Mouse (Mus musculus) right cerebral cortex, postnatal 10 days (tissue): Measurements from ENCODE around the gene Osbp2.

Experiments used
- DNase-seq, 2 experiments: peaks; one replicate each; pipeline ENCODE4 v3.0.0; 2021; ENCODE audit warnings: low spot score in 2 of 2

The Osbp2 gene

DNA sequence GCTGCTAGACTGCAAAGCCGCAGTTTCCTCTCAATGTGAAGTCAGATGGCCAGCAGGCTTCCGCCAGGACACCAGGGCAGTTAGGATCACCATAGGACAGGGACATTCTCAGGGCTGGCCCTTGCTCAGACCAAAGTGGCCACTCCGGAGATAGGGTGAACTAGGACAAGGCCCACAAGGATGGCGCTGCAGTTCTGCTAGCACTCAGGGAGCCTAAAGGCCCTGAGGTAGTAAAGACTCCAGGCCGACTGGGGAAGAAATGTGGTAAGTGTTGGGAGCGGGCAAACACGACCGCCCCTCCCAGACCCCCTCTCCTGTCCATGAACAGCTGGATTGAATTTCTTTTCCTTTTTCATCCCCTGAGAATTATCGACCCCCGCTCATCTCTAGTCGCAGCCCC is 102.4 kb downstream of the Osbp2 start:
- DNase-seq, result no peak

DNA sequence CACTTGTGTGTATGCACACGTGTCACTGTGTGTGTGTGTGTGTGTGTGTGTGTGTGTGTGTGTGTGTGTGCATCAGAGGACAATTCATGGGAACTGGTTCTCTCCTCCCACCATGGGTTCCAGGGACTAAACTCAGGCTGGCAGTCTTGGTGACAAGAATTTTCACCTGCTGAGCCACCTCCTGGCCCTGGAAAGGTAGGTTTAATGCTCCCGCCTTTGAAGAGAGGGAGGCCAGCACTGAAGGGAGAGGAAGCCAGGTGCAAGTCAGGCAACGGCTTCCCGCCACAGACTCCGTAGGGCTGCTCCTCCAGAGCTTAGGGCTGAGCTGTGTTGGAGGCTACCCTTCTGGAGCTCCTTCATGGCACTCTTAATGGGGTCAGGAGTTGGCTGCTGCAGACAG is 104.3 kb downstream of the Osbp2 start:
- DNase-seq, result no peak

DNA sequence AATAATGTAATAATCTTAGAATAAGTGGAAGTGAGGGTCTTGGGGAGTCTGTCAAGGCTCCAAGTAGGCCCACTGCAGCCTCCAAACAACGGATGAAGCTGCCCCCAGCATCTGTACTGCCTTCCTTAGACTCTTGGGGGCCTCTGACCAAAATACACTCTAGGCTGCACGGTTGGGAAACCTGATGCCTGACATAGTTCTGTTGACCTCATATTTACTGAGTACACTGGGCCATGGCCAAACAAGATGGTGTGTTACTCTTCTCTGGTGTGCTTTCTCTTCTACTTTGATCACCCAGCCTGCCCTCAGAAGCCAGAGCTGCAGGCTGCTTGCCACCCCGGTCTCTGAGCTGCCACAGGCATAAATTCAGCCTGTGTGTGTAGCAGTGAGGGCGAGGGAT is 108.4 kb downstream of the Osbp2 start:
- DNase-seq, result no peak

DNA sequence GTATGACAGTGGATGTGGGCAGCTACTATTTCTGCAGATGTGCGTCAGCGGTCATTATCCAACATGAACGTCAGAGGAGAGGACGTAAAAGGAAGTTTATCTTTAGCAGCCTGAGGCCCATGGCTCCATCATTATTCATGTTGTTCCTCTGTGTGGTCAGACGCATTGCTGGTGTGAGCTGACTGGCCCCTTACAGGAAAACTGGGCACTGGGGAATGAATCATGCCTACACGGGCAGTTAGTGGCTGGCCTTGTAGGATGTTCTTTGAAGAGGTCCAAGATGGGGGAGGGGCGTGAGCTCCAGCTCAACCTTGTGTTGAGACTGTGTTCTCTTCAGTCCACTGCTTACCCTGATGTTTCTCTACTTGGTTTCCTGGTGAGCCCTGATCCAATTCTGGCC is 109.0 kb downstream of the Osbp2 start:
- no peak for DNase-seq

DNA sequence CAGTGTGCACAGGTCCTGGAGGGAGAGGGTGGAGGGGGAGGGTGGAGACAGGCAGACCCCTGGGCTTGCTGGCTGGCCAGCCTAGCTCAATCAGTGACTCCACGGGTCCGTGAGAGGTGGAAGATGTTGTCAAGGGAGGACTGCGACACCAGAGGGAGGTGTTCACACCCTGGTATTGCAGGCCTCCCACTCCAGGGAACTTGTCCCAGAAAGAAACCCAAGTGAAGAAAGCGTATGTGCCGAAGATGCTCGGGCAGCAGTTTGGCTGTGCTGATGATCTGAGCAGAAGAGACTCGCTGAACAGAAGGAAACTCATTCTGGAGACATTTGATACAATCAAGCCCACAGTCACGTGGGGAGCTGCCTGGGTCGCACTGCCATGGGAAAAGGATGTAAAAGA is 109.8 kb downstream of the Osbp2 start:
- DNase-seq, result no peak

DNA sequence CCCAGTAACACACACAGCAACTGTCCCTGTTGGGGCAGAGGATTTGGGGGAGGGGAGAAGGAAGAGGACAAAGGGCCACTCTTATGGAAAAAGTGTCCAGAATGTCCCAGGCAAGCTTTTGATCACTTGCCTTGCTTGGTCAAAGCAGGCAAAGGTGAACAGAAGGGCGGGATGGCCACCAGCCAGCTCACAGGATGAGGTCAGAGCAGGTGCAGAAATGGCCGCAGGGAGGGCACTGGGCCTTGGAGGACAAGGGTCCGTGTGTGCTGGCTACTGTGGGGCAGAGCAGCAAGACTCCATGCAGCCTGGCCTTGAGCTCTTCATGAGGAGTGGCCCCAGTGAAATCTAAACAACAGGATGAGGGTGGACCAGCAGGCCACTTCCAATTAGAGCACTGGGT is 110.9 kb downstream of the Osbp2 start:
- no peak for DNase-seq

DNA sequence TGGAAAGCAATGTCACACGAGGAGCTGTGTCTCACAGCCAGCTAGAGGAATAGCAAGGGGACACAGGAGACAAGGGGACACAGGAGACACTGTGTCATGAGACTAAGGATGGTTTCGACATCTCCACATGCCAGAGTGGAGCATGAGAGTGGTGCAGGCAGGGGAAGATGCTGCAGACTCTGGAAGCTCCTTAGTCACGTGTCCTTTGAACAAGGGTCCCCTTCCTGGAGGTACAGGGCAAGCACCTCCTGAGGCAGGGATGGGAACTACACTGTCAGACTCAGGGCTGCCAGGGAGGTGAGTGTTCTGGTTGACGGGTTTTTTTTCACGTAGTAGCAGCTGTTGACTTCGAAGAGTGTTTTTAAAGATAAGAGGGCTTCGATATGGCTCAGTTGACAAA is 113.9 kb downstream of the Osbp2 start:
- no peak for DNase-seq

DNA sequence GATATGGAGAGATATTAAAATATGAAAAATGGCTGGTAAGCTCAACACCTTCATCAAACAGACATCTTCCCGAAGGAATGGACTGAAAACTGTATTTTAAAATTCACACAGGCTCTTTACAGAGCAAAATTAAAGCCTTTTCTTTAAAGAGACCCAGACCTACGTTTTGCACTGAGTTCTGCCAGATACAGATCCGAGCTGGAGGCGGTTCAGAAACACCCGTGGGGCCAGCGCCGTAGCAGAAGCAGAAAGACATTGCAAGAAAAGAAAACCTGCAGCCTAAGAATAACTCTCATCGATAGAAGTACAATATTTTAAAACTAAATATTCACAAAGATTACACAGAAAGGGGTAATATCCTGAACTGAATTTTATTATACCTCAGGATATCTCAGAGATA is 121.3 kb downstream of the Osbp2 start:
- DNase-seq, result peak in 1 of 2 experiments; percentile 60

DNA sequence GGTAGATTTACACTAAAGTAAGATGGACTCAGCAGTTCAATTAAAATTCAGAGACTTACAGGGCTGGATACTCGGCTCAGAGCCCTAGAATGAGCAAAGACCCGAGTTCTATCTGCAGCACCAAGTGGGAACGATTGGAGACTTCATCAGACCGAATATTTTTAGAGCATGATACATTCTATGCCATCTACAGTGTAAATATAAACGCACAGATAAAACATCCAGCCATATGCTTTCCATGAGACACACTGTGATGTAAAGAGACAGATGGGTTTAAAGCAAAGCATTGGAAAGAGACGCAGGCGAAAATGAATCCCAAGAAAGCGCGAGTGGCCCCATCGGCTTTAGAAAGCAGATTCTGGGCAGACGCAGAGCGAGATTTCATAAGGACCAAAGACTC is 122.5 kb downstream of the Osbp2 start:
- DNase-seq, result peak; percentile 67 to 78

DNA sequence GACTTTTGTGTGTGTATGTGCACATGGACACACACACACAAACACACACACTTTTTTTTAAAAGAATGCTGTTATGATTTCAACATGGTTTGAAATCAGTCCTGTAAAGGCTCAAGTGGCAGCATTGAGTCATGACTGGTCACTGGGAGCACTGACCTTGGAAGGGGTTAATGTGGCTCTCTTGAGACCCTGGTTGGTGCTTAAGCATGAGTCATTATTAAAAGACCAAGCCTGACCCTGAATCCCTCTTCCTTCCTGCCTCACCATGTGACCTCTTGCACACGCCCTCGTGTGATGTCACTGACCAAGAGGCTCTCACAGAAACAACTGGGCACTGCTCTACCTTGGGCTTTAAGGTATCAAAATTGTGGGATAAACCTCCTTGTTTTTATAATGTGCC is 124.9 kb downstream of the Osbp2 start:
- no peak for DNase-seq

DNA sequence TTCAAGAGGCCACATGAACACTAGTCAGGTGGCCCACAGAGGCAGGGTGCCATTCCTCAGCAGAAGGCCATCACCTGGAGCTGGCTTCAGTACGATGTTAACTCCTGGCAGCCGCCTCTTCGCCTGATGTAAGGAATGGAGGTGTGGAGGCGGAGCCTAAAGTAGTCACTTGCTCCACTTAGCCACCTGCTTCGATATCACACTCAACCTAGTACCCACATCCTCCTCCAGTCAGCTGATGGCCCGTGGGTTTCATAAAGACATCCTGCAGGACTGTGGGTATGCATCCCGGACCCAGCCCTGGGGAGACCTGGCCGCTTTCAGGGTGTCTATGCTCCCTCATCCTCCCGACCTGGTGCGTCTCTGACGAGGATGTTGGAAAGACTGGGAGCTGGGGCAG is 128.0 kb downstream of the Osbp2 start:
- DNase-seq, result no peak

DNA sequence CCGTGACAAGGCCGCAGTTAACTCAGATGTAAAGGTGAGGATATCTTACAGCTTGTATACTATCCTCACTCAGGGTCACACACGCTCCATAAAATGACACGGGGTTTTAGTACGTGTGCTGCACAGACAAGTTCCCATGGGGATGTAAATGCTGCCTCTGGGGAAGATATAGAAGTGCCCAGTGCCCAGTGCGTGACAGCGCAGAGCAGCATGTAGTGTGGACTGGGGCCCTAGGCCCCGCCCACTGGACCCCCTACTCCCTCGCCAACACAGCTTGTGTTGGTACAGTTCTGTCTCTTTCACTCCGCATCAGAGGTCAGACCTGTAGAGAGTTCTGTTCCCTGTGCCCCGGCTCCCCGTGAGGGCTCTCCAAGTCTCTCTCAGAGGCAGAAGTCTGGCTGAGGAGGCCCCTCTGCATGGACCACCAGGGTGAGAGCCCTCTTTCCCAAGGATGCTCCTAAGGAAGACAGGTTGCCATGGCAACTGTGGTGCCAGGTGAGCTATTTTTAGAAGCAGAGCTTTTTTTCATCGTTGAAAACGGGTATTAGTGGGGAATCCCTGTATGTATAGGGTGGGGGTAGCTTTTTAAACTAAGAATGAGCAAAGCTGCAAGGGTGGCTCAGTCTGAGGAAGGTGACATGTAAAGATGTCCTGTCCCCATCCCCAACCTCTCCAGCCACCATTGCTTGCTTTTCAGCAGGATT is 129.6 kb downstream of the Osbp2 start:
- no peak for DNase-seq

DNA sequence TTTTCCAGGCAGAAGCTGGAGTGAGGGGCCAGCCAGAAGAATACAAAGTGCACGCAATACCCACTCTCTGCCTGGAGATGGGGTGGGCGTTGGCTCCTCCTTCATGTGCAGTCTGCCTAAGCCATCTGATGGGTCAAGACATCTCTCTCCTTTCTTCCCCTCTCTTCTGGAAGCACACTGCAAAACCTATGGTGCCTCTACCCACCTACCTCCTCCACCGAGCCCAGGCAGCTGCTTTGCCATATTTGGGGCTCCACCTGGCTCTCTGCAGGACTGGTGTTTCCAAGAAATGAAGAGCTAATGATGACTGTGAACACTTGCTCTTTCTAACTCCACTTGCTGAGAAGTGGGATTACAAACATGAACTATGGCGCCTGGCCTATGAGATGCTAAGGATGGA is 132.2 kb downstream of the Osbp2 start:
- DNase-seq, result no peak

DNA sequence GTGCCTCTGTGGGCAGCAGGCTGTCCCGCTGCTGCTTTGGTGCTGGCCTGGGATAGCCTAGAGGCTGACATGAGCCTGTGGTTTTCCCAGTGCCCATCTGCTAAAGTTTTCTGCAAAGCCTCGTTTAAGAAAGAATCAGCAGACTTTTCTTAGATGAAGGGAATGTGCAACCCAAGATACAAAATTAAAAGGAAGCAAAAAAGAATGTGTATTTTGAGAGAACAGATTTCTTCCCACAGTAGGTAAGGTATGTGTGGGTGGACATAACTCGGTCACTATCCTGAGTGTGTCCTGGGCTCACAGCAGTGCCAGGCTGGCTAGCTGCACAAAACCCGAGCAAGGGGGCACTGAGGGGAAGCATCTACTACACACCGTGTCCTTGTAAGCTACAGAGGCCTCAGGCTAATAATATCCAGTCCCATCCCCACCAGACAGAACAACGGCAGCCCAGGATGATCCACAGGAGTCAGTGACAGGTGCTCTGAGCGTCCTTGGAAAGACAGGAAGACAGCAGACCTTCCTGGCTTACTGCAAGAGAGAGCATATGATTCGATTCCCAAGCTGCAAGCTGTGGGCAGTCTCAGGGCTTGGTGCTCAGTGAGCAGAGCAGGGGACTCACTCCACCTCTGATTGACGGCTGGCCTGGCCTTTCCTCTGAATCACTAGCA is 136.1 kb downstream of the Osbp2 start:
- no peak for DNase-seq

DNA sequence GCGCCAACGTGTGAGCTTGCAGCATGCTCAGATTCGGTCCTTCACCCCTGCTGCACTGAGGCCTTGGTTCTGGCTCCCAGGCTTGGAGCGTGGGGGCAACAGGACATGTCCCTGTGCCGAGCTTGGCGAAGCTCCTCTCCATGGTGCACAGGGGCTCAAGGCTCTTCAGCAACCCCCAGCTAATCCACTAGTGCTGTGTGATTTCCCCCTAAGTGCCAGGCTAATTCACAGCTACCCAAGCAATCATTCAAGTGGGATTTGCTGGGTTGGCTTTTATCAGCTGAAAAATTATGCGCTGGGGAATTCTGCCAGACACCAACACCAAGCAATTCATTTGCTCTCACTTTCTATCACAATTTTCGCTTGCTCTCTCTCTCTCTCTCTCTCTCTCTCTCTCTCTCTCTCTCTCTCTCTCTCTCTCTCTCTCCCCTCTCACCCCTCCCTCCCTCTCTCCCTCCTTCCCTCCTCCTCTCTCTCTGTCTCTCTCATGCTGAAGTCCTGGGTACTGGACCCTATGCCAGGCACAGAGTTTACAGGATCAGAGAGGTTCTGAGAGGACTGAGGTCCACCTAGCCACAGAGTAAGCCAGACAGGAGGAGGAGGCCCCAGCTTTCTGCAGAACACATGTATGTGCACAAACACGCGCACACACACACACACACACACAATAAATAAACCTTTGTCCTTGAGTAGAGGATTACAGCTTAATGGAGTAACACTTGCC is 138.2 kb downstream of the Osbp2 start:
- DNase-seq, result no peak

DNA sequence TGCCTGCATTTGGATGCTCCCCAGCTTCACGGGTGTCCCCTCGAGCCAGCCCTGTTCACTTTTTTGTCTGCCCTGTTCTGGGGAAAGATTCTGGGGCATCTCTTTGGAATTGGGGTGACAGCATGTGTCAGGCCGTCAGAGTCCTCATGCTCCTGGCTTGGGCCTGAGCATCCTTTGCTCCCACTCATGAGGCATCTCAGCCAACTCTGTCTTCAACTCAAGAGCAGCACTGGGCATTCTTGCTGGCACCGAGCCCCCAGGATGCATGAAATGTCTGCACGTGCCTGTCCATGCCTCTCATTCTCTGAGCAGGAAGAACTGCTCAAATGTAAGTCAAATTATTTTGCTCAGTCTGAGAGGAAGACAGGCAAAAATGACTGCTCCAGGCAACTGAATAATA is 139.0 kb downstream of the Osbp2 start:
- no peak for DNase-seq

DNA sequence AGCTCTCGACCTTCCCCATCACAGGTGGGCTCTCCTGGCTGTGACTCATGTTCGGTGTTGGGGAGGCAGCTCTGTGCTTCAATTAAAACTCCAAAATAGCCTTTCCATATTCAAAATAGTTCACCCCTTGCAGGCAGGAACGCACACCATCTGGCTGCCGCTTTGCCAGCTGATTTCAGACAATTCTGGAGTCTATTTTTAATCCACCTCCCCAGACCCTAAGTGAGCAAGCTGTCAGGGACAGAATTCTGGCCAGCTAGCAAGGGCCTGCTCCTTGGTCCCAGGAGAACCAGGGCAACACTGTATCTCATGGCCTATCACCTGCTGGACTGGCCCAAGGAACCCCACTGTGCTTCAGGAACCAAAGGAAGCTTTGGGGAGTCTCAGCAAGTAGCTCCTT is 139.8 kb downstream of the Osbp2 start:
- DNase-seq, result peak; percentile 69 to 76

DNA sequence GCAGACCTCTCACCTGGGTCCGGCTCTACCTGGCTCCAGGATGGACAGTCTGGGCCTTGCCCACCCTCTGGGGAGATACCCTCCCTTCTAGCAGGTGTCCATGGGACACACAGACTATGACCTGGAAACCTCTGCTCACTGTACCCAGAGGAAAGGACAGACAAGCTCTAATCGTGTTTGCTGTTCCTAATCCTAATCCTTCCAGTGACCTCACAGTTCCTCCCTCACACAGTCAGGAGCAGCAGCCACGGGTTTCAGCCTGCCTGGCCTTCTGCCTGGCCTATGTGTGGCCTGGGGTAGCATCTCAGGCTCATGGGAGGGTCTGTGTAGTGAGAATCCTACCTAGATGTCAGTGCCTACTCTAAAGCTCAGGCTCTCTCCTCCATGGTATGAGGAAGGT is 140.8 kb downstream of the Osbp2 start:
- no peak for DNase-seq

DNA sequence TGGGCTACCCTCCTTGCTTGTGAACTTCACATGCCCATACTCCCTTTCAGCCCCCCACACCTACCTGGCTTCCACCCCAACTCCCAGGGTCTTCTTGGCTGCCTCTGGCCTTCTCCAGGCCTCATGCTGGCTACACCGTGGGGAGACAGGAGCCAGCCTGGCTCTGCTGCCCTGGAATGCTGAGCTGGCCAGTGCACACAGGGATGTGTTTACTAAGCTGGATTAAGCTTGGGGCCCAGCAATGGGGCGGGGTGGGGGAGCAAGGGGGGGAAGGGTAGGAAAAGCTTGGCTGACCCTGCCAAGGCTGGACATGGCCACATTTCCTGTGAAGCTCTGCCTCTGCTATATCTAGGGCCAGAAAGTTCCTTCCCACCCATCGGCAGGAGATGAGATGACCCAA is 141.7 kb downstream of the Osbp2 start:
- DNase-seq, result no peak

DNA sequence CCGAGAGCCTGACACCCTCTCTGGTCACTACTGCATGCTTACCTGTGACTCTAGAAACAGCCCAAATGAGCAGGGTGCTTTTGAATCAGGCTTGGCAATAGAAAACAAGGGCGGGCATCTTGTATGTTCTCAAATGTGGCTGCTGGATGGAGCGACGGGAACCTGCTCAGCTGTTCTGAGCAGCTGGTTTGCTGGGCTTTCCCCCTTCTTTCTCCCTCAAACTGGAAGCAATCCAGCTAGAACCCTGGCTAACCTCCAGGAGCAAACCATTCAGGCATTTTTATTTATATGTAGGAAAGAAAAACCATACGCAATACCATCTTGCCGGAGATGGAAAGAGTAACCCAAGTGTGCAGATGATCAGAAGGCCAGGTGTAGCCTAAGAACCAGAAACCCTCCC is 147.0 kb downstream of the Osbp2 start:
- DNase-seq, result peak in 1 of 2 experiments; percentile 64

DNA sequence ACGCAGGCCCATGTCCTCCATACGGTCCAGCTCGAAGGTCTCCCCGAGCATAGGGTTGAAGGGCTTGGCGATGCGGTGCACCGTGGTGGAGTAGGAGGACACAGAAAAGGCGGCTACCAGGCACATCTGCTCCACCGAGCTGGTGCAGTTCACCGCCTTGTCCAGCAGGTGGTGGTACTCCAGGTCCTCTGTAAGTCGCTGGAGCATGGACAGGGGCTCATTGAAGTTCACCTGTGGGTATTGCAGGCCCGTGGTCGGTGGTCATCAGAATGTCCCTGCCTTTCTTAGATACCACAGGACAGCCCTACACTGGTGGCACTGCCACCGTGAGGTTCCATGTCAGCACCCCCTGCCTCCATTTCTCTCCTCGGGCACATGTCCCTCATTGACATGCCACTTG is 149.2 kb downstream of the Osbp2 start:
- DNase-seq, result peak; percentile 70 to 79

DNA sequence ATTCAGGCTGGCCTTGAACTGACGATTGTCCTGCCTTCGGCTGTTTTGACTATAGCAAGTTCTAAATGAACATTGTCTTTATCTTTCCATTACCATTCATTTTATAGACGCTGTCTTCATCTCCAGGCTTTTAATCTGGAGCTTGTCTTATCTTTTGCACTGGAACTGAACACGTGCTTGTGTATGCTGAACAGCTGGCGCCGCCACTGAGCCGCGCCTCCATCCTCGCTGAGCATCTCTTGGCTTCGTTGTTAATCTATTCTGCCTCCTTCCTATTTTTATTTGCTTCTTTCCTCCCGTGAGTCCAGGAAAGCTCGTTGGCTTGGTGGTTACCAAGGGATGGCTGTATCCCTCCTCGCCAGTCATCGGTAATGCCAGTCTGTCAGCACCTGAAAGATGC is 153.5 kb downstream of the Osbp2 start:
- no peak for DNase-seq

DNA sequence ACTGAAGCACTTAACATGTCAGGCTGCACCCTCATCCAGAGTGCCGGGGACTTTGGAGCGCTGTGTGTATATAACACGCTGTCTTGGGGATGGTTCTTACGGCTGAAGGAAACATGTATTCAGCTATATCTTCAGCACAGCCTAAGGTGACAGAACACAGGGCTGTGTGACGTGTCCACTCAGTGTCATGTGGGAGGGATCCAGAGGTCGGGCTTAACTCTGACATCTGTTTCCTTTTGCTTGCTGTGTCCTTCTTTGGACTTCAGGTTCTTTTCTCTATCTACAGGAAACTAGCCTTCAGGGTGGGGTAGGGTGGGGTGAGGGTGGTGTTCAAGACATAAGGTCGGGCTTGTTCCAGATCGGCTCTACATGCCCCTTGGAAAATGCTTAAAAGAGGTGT is 156.6 kb downstream of the Osbp2 start:
- no peak for DNase-seq
